Mouse (Mus musculus): ENCODE measurements around the gene Rack1. TPM values are rescaled to one million over a fixed set of nuclear protein-coding genes. Genes with fewer than 3 reads are reported as not detected.

Gene Rack1
- polyA plus RNA-seq, 1 experiment from 2014 or later: 349 TPM

DNA sequence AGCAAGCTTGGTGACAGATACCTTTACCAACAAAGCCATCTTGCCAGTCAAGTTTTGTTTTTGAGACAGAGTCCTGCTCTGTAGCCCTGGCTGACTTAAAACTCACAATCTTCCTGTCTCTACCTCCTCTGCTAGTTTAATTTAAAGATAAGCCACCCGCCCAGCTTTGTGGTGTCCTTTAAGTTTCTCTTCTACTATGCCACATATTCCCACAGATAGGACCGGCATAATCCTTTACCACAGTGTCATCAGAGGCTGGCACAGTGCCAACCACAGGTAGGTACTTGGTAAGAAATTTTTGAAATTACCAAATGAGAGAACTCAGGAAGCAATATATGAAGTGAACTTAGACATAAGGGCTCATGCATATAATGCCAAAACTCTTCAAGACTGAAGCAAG, 10.0 kb downstream of the Rack1 start:
- no peak for ATAC-seq
- WGBS: 87% methylated on average over 2 of the region's 2 CpGs
- no peak overlapping the region for H3K4me2 ChIP-seq (ENCODE audit: low read length)
- no peak overlapping the region for H3K4me3 ChIP-seq (ENCODE audit: low read length)
- no peaks in the 10 kb centered on the region for H3K9me3 ChIP-seq (ENCODE audit: control insufficient read depth, low read length)
- H3K4me1 ChIP-seq (ENCODE audit: control insufficient read depth, insufficient read depth, low read depth, low read length): peaks cover 13% of the 10 kb centered on the region
- peaks cover 47% of the 10 kb centered on the region for H3K36me3 ChIP-seq (ENCODE audit: control insufficient read depth, insufficient read depth, low read length)
- no peak overlapping the region for H3K9ac ChIP-seq (ENCODE audit: low read depth, low read length)
- no peaks in the 10 kb centered on the region for H3K27me3 ChIP-seq (replicated peaks; ENCODE audit: control insufficient read depth, insufficient read depth, low read length)
- H3K27ac ChIP-seq (ENCODE audit: low read depth, low read length): no peak overlapping the region

- no peak overlapping the region for H3K4me3 ChIP-seq (ENCODE audit: low read length)
- no peak for ATAC-seq
- H3K36me3 ChIP-seq (ENCODE audit: control insufficient read depth, insufficient read depth, low read length): peaks cover 21% of the 10 kb centered on the region
- H3K27me3 ChIP-seq (replicated peaks; ENCODE audit: control insufficient read depth, insufficient read depth, low read length): no peaks in the 10 kb centered on the region
- peaks cover 25% of the 10 kb centered on the region for H3K4me1 ChIP-seq (ENCODE audit: control insufficient read depth, insufficient read depth, low read depth, low read length)
- H3K27ac ChIP-seq (ENCODE audit: low read depth, low read length): no peak overlapping the region
- H3K4me2 ChIP-seq (ENCODE audit: low read length): no peak overlapping the region
- H3K9ac ChIP-seq (ENCODE audit: low read depth, low read length): no peak overlapping the region
- H3K9me3 ChIP-seq (ENCODE audit: control insufficient read depth, low read length): no peaks in the 10 kb centered on the region
Measured at GRCm38 (mm10) chr11:48813782-48814181, 13.7 kb downstream of the Rack1 start.

- H3K27me3 ChIP-seq (replicated peaks; ENCODE audit: control insufficient read depth, insufficient read depth, low read length): no peaks in the 10 kb centered on the region
- H3K36me3 ChIP-seq (ENCODE audit: control insufficient read depth, insufficient read depth, low read length): peaks cover 11% of the 10 kb centered on the region
- ATAC-seq: no peak
- H3K27ac ChIP-seq (ENCODE audit: low read depth, low read length): no peak overlapping the region
- peak overlapping the region; percentile 90 for H3K4me2 ChIP-seq (ENCODE audit: low read length)
- no peaks in the 10 kb centered on the region for H3K9me3 ChIP-seq (ENCODE audit: control insufficient read depth, low read length)
- WGBS: 82% methylated on average over 16 of the region's 16 CpGs
- peaks cover 25% of the 10 kb centered on the region for H3K4me1 ChIP-seq (ENCODE audit: control insufficient read depth, insufficient read depth, low read depth, low read length)
- H3K4me3 ChIP-seq (ENCODE audit: low read length): peak overlapping the region; percentile 79
- H3K9ac ChIP-seq (ENCODE audit: low read depth, low read length): peak overlapping the region; percentile 87
Measured at GRCm38 (mm10) chr11:48815851-48816250, 15.7 kb downstream of the Rack1 start.

DNA sequence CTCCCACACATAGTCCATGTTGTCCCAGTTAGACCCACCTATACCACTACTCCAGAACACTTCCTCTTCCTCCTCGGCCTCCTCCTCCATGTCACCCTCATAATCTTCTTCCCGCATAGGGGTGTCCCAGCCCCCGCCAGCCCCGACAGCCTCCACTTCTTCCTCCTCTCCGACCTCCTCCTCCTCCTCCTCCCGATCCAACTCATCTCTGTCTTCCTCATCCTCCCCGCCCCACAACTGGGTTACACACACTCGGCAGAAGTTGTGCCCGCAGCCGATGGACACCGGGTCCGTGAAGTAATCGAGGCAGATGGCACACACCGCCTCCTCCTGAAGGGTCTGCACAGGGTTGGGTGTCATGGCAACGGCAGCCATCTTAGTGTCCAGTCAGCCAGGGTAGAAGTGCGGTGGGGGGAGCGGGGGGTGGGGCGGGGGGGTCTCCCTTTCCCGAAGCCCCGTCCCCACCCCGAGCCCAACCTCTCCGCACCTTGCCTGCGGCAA, 16.2 kb downstream of the Rack1 start:
- Histone ChIP-seq H3K4me3 (ENCODE audit: low read length) (peak overlapping the region; percentile 79), H3K27ac (ENCODE audit: low read depth, low read length) (peak overlapping the region; percentile 83), H3K9me3 (ENCODE audit: control insufficient read depth, low read length) (no peaks in the 10 kb centered on the region), H3K36me3 (ENCODE audit: control insufficient read depth, insufficient read depth, low read length) (peaks cover 9% of the 10 kb centered on the region), H3K4me2 (ENCODE audit: low read length) (peak overlapping the region; percentile 90), H3K9ac (ENCODE audit: low read depth, low read length) (peak overlapping the region; percentile 87), H3K27me3 (replicated peaks; ENCODE audit: control insufficient read depth, insufficient read depth, low read length) (no peaks in the 10 kb centered on the region), H3K4me1 (ENCODE audit: control insufficient read depth, insufficient read depth, low read depth, low read length) (peaks cover 25% of the 10 kb centered on the region)
- 2% methylated on average over 23 of the region's 23 CpGs for WGBS
- peak; percentile 63 for ATAC-seq

DNA sequence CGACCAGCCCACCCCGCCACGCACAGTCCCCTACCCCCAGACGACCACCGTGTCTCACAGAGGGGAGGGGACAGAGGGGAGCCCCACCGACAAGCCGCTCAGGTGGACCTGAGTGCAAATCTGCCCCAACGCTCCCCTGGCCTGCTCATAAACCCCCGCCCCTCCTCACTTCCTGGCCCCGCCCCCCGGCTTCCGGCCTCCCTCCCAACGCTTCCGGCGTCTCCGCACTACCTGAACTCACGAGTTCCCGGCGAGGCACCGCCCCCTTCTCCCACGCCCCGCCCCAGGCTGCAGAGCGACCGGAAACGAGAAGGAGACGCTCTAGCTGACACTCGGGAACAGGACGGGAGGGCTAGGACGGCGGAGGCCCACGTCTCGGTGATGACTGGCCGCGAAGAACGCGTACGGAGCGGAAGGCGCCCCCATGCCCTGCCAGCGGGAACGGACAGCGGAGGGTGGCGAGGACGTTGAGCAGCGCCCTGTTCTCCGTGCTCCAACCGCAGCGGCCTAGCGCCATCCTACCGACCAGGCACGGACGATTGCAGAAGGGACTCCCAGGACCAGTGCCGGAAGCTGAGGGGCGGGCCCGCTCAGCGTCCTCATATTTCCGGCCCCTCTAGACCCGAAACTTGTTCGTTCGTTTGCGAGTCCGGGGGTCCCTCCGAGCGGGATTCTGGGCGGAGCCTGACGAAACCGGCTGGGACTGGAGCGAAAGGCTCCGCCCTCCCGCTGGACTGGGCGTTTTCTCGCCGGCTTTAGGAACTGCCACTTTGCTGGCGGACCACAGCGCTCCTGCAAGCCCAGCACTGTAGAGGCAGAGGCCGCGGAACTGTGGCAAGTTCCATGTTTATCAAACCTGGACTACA, 16.9 kb downstream of the Rack1 start, which contains the start of gene Trim41:
TSS of gene Trim41 (minus strand) at position 554 of the 866 bp plus-strand sequence.
- Histone ChIP-seq H3K4me1 (ENCODE audit: control insufficient read depth, insufficient read depth, low read depth, low read length) (peaks cover 25% of the 10 kb centered on the region), H3K4me2 (ENCODE audit: low read length) (peak within 1 kb of the TSS; percentile 91), H3K27me3 (replicated peaks; ENCODE audit: control insufficient read depth, insufficient read depth, low read length) (no peaks in the 10 kb centered on the region), H3K9me3 (ENCODE audit: control insufficient read depth, low read length) (no peaks in the 10 kb centered on the region), H3K36me3 (ENCODE audit: control insufficient read depth, insufficient read depth, low read length) (peaks cover 2% of the 10 kb centered on the region; the same call in 1 of the 2 replicates), H3K27ac (ENCODE audit: low read depth, low read length) (peak within 1 kb of the TSS; percentile 96), H3K4me3 (ENCODE audit: low read length) (peak within 1 kb of the TSS; percentile 79), H3K9ac (ENCODE audit: low read depth, low read length) (peak within 1 kb of the TSS; percentile 87)
- peak; percentile 97 for ATAC-seq
- under 1% methylated on average over 68 of the region's 77 CpGs for WGBS

GRCm38 (mm10) chr11:48817794-48818193, 17.7 kb downstream of the Rack1 start:
- Histone ChIP-seq H3K4me1 (ENCODE audit: control insufficient read depth, insufficient read depth, low read depth, low read length) (peaks cover 25% of the 10 kb centered on the region), H3K27ac (ENCODE audit: low read depth, low read length) (peak overlapping the region; percentile 96), H3K4me3 (ENCODE audit: low read length) (peak overlapping the region; percentile 79), H3K9ac (ENCODE audit: low read depth, low read length) (peak overlapping the region; percentile 80), H3K4me2 (ENCODE audit: low read length) (peak overlapping the region; percentile 91), H3K27me3 (replicated peaks; ENCODE audit: control insufficient read depth, insufficient read depth, low read length) (no peaks in the 10 kb centered on the region), H3K9me3 (ENCODE audit: control insufficient read depth, low read length) (no peaks in the 10 kb centered on the region), H3K36me3 (ENCODE audit: control insufficient read depth, insufficient read depth, low read length) (no peaks in the 10 kb centered on the region)
- WGBS: 9% methylated on average over 9 of the region's 9 CpGs
- ATAC-seq: no peak

GRCm38 (mm10) chr11:48818346-48818745, 18.2 kb downstream of the Rack1 start:
- ATAC-seq: no peak

DNA sequence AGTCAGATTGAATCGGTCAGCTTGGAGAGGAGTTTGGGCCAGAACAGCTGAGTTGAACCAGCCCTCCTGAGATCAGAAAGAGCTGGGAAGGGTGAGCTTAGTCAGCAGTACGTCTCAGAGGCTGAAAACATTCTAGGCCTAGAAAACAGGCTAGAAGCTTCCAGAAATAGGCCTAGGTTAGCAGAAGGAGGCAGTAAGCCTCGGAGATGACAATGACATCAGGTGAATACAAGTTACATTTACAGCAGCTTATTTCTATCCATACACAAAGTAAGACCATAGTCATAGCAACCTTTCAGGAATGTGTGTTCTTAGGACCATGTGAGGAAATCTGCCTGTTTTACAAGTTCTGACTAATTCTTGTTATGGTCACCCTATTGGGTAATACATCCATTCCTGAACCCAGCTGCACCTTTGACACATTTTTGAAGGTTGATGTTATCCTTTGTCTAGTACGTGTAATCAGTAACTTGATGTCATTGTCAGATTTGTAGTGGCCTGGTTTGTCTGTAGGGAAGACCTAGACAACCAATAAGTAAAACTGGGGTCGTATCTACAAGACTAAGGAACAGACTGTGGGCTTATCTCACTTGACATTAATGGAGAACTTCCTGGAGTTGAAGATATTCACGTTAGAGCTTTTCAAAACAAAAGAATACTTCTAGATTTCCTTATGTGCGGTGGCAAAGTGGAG, 19.6 kb downstream of the Rack1 start:
- WGBS: 81% methylated on average over 7 of the region's 7 CpGs
- Histone ChIP-seq H3K9ac (ENCODE audit: low read depth, low read length) (no peak overlapping the region), H3K27ac (ENCODE audit: low read depth, low read length) (no peak overlapping the region), H3K4me3 (ENCODE audit: low read length) (no peak overlapping the region), H3K9me3 (ENCODE audit: control insufficient read depth, low read length) (no peaks in the 10 kb centered on the region), H3K36me3 (ENCODE audit: control insufficient read depth, insufficient read depth, low read length) (no peaks in the 10 kb centered on the region), H3K4me2 (ENCODE audit: low read length) (no peak overlapping the region), H3K4me1 (ENCODE audit: control insufficient read depth, insufficient read depth, low read depth, low read length) (peaks cover 25% of the 10 kb centered on the region), H3K27me3 (replicated peaks; ENCODE audit: control insufficient read depth, insufficient read depth, low read length) (peaks cover 5% of the 10 kb centered on the region; the same call in 1 of the 2 replicates)
- ATAC-seq: no peak

More at GRCm38 (mm10) chr11:48818346-48818745, 18.2 kb downstream of the Rack1 start:
- no peaks in the 10 kb centered on the region for H3K27me3 ChIP-seq (replicated peaks; ENCODE audit: control insufficient read depth, insufficient read depth, low read length)
- under 1% methylated on average over 16 of the region's 16 CpGs for WGBS
- H3K4me3 ChIP-seq (ENCODE audit: low read length): peak overlapping the region; percentile 79
- H3K4me1 ChIP-seq (ENCODE audit: control insufficient read depth, insufficient read depth, low read depth, low read length): peaks cover 22% of the 10 kb centered on the region
- H3K27ac ChIP-seq (ENCODE audit: low read depth, low read length): no peak overlapping the region
- peak overlapping the region; percentile 80; the same call in 1 of the 2 replicates for H3K9ac ChIP-seq (ENCODE audit: low read depth, low read length)
- no peaks in the 10 kb centered on the region for H3K36me3 ChIP-seq (ENCODE audit: control insufficient read depth, insufficient read depth, low read length)
- H3K9me3 ChIP-seq (ENCODE audit: control insufficient read depth, low read length): no peaks in the 10 kb centered on the region
- H3K4me2 ChIP-seq (ENCODE audit: low read length): peak overlapping the region; percentile 91

GRCm38 (mm10) chr11:48820308-48820674, 20.2 kb downstream of the Rack1 start:
- H3K27me3 ChIP-seq (replicated peaks; ENCODE audit: control insufficient read depth, insufficient read depth, low read length): peaks cover 7% of the 10 kb centered on the region; the same call in 1 of the 2 replicates
- peaks cover 20% of the 10 kb centered on the region for H3K4me1 ChIP-seq (ENCODE audit: control insufficient read depth, insufficient read depth, low read depth, low read length)
- no peaks in the 10 kb centered on the region for H3K36me3 ChIP-seq (ENCODE audit: control insufficient read depth, insufficient read depth, low read length)
- H3K27ac ChIP-seq (ENCODE audit: low read depth, low read length): no peak overlapping the region
- H3K4me2 ChIP-seq (ENCODE audit: low read length): no peak overlapping the region
- no peak for ATAC-seq
- no peaks in the 10 kb centered on the region for H3K9me3 ChIP-seq (ENCODE audit: control insufficient read depth, low read length)
- no peak overlapping the region for H3K4me3 ChIP-seq (ENCODE audit: low read length)
- no peak overlapping the region for H3K9ac ChIP-seq (ENCODE audit: low read depth, low read length)

All from hindbrain, embryonic 16.5 days (tissue).